34 mouse cellular contexts compared by ENCODE assay signal in genomic region chr9:106806503-106806902, GRCm38 (mm10).
"Had no signal": no experiment of that assay in that cellular context is flagged by ENCODE, and none has a peak within 500 bp of the region (broad histone marks: within the 10 kb centered on the region; RNA-seq: fewer than 3 reads in every experiment).

No protein-coding gene starts in this region.

- H3K27me3 ChIP-seq: heart, embryonic 12.5 days; heart, embryonic 13.5 days; heart, embryonic 15.5 days; hindbrain, embryonic 12.5 days; hindbrain, embryonic 13.5 days; hindbrain, embryonic 15.5 days; intestine, embryonic 15.5 days; kidney, embryonic 15.5 days had no signal

- H3K9me3 ChIP-seq: hindbrain, embryonic 15.5 days; kidney, embryonic 15.5 days had no signal

- H3K4me2 ChIP-seq: heart, embryonic 12.5 days; heart, embryonic 13.5 days; heart, embryonic 15.5 days; hindbrain, embryonic 12.5 days; hindbrain, embryonic 13.5 days; hindbrain, embryonic 14.5 days; hindbrain, embryonic 15.5 days; intestine, embryonic 15.5 days; kidney, embryonic 15.5 days had no signal

- DNase-seq: heart, postnatal 10 days; heart, postnatal 14 days; heart, postnatal 36 days; heart, postnatal 4 days; kidney, adult 11 months; kidney, adult 18-20 months; kidney, adult 2 months; kidney, adult 8-10 months; kidney, adult 9 months; kidney, postnatal 10 days; kidney, postnatal 14 days; kidney, postnatal 25 days; kidney, postnatal 36 days; kidney, postnatal 4 days; layer of hippocampus, adult 9-11 months; layer of hippocampus, postnatal 36 days had no signal

- H3K27ac ChIP-seq: heart, embryonic 13.5 days; heart, embryonic 15.5 days; hindbrain, embryonic 10.5 days; hindbrain, embryonic 12.5 days; hindbrain, embryonic 13.5 days; hindbrain, embryonic 14.5 days; hindbrain, embryonic 15.5 days; hindbrain, postnatal 0 days; intestine, embryonic 15.5 days; kidney, embryonic 15.5 days; kidney, postnatal 0 days; layer of hippocampus, adult 2 months; left cerebral cortex, adult 2 months had no signal

- ATAC-seq: hindbrain, embryonic 16.5 days; hindbrain, postnatal 0 days; inflammation-experienced regulatory T-cells, adult 6 months; intestine, embryonic 15.5 days; intestine, embryonic 16.5 days; intestine, postnatal 0 days had no signal

- H3K9ac ChIP-seq: heart, embryonic 12.5 days; heart, embryonic 13.5 days; heart, embryonic 15.5 days; hindbrain, embryonic 12.5 days; hindbrain, embryonic 13.5 days; hindbrain, embryonic 14.5 days; hindbrain, embryonic 15.5 days; intestine, embryonic 15.5 days; kidney, embryonic 15.5 days had no signal

- H3K36me3 ChIP-seq: heart, embryonic 12.5 days; heart, embryonic 13.5 days; heart, embryonic 15.5 days; hindbrain, embryonic 10.5 days; hindbrain, embryonic 12.5 days; hindbrain, embryonic 13.5 days; hindbrain, embryonic 15.5 days; intestine, embryonic 15.5 days; kidney, embryonic 15.5 days had no signal

- H3K4me3 ChIP-seq: heart, embryonic 12.5 days; heart, embryonic 13.5 days; heart, embryonic 15.5 days; hindbrain, embryonic 10.5 days; hindbrain, embryonic 12.5 days; hindbrain, embryonic 13.5 days; hindbrain, embryonic 15.5 days; intestine, embryonic 15.5 days; kidney, embryonic 15.5 days; layer of hippocampus, adult 2 months; left cerebral cortex, adult 2 months had no signal

- H3K4me1 ChIP-seq: heart, embryonic 12.5 days; heart, embryonic 13.5 days; heart, embryonic 15.5 days; hindbrain, embryonic 10.5 days; hindbrain, embryonic 12.5 days; hindbrain, embryonic 13.5 days; hindbrain, embryonic 15.5 days; intestine, embryonic 15.5 days; kidney, embryonic 15.5 days had no signal
